Mouse (Mus musculus): ENCODE results near the gene Tmc2. TPM values are rescaled to one million over a fixed set of nuclear protein-coding genes. Genes with fewer than 3 reads are reported as not detected.

The Tmc2 gene
- polyA plus RNA-seq, 1 experiment from 2014 or later = not detected

GRCm38 (mm10) chr2:130262398-130262797, 67.4 kb downstream of the Tmc2 start:
- H3K27ac ChIP-seq (replicated peaks) = no peak overlapping the region
- 86% methylated on average over 2 of the region's 2 CpGs for WGBS
- H3K4me1 ChIP-seq = no peaks in the 10 kb centered on the region
- H3K27me3 ChIP-seq (ENCODE audit: low read depth, poor library complexity, severe bottlenecking) = no peaks in the 10 kb centered on the region
- H3K36me3 ChIP-seq = no peaks in the 10 kb centered on the region
- DNase-seq (ENCODE audit: low spot score) = no peak
- H3K4me3 ChIP-seq = no peak overlapping the region
- H3K9me3 ChIP-seq (replicated peaks) = no peaks in the 10 kb centered on the region

GRCm38 (mm10) chr2:130265520-130265919, 70.5 kb downstream of the Tmc2 start:
- Histone ChIP-seq H3K36me3 (no peaks in the 10 kb centered on the region), H3K4me1 (no peaks in the 10 kb centered on the region), H3K27ac (replicated peaks) (no peak overlapping the region), H3K27me3 (ENCODE audit: low read depth, poor library complexity, severe bottlenecking) (no peaks in the 10 kb centered on the region), H3K4me3 (no peak overlapping the region), H3K9me3 (replicated peaks) (no peaks in the 10 kb centered on the region)
- no peak for DNase-seq (ENCODE audit: low spot score)
- WGBS = 91% methylated on average over 1 of the region's 1 CpGs

- no peak for DNase-seq (ENCODE audit: low spot score)
- Histone ChIP-seq H3K27ac (replicated peaks) (no peak overlapping the region), H3K27me3 (ENCODE audit: low read depth, poor library complexity, severe bottlenecking) (no peaks in the 10 kb centered on the region), H3K9me3 (replicated peaks) (no peaks in the 10 kb centered on the region), H3K36me3 (no peaks in the 10 kb centered on the region), H3K4me1 (peaks cover 3% of the 10 kb centered on the region), H3K4me3 (no peak overlapping the region)
- 76% methylated on average over 7 of the region's 7 CpGs for WGBS
Measured at GRCm38 (mm10) chr2:130268074-130268473, 73.1 kb downstream of the Tmc2 start.

- no peak for DNase-seq (ENCODE audit: low spot score)
- Histone ChIP-seq H3K36me3 (peaks cover 37% of the 10 kb centered on the region), H3K9me3 (replicated peaks) (no peaks in the 10 kb centered on the region), H3K27me3 (ENCODE audit: low read depth, poor library complexity, severe bottlenecking) (no peaks in the 10 kb centered on the region), H3K4me3 (peak overlapping the region; percentile 95), H3K27ac (replicated peaks) (peak overlapping the region; percentile 98), H3K4me1 (peaks cover 36% of the 10 kb centered on the region)
- 2% methylated on average over 14 of the region's 14 CpGs for WGBS
Measured at GRCm38 (mm10) chr2:130273732-130274131, 78.7 kb downstream of the Tmc2 start.

- peaks cover 40% of the 10 kb centered on the region for H3K36me3 ChIP-seq
- peak within 1 kb of the TSS; percentile 98 for H3K27ac ChIP-seq (replicated peaks)
- peak within 1 kb of the TSS; percentile 95 for H3K4me3 ChIP-seq
- no peaks in the 10 kb centered on the region for H3K9me3 ChIP-seq (replicated peaks)
- under 1% methylated on average over 68 of the region's 68 CpGs for WGBS
- peak; percentile 99 for DNase-seq (ENCODE audit: low spot score)
- H3K4me1 ChIP-seq = peaks cover 36% of the 10 kb centered on the region
- no peaks in the 10 kb centered on the region for H3K27me3 ChIP-seq (ENCODE audit: low read depth, poor library complexity, severe bottlenecking)
Measured at GRCm38 (mm10) chr2:130274149-130274861, 79.3 kb downstream of the Tmc2 start, which contains the start of gene Nop56. Nop56 (plus strand) TSS chr2:130274430.

- H3K4me3 ChIP-seq = peak overlapping the region; percentile 95
- no peak for DNase-seq (ENCODE audit: low spot score)
- peak overlapping the region; percentile 98 for H3K27ac ChIP-seq (replicated peaks)
- 2% methylated on average over 10 of the region's 10 CpGs for WGBS
- no peaks in the 10 kb centered on the region for H3K27me3 ChIP-seq (ENCODE audit: low read depth, poor library complexity, severe bottlenecking)
- H3K36me3 ChIP-seq = peaks cover 46% of the 10 kb centered on the region
- H3K9me3 ChIP-seq (replicated peaks) = no peaks in the 10 kb centered on the region
- H3K4me1 ChIP-seq = peaks cover 36% of the 10 kb centered on the region
Measured at GRCm38 (mm10) chr2:130274862-130275261, 79.9 kb downstream of the Tmc2 start.

GRCm38 (mm10) chr2:130275649-130276048, 80.7 kb downstream of the Tmc2 start:
- 44% methylated on average over 6 of the region's 6 CpGs for WGBS
- Histone ChIP-seq H3K36me3 (peaks cover 54% of the 10 kb centered on the region), H3K27ac (replicated peaks) (peak overlapping the region; percentile 98; the same call in 1 of the 2 replicates), H3K4me1 (peaks cover 36% of the 10 kb centered on the region), H3K4me3 (peak overlapping the region; percentile 95), H3K9me3 (replicated peaks) (no peaks in the 10 kb centered on the region), H3K27me3 (ENCODE audit: low read depth, poor library complexity, severe bottlenecking) (no peaks in the 10 kb centered on the region)
- DNase-seq (ENCODE audit: low spot score) = peak; percentile 77

GRCm38 (mm10) chr2:130279600-130280091, 84.7 kb downstream of the Tmc2 start:
- peak; percentile 16 for DNase-seq (ENCODE audit: low spot score)
- Histone ChIP-seq H3K9me3 (replicated peaks) (no peaks in the 10 kb centered on the region), H3K4me1 (peaks cover 36% of the 10 kb centered on the region), H3K27ac (replicated peaks) (no peak overlapping the region), H3K27me3 (ENCODE audit: low read depth, poor library complexity, severe bottlenecking) (no peaks in the 10 kb centered on the region), H3K36me3 (peaks cover 76% of the 10 kb centered on the region), H3K4me3 (no peak overlapping the region)
- 48% methylated on average over 8 of the region's 8 CpGs for WGBS

GRCm38 (mm10) chr2:130280224-130280623, 85.2 kb downstream of the Tmc2 start:
- no peaks in the 10 kb centered on the region for H3K9me3 ChIP-seq (replicated peaks)
- H3K4me1 ChIP-seq = peaks cover 38% of the 10 kb centered on the region
- DNase-seq (ENCODE audit: low spot score) = no peak
- H3K27me3 ChIP-seq (ENCODE audit: low read depth, poor library complexity, severe bottlenecking) = no peaks in the 10 kb centered on the region
- H3K4me3 ChIP-seq = no peak overlapping the region
- H3K36me3 ChIP-seq = peaks cover 74% of the 10 kb centered on the region
- H3K27ac ChIP-seq (replicated peaks) = no peak overlapping the region
- 69% methylated on average over 7 of the region's 7 CpGs for WGBS

GRCm38 (mm10) chr2:130280818-130281217, 85.8 kb downstream of the Tmc2 start:
- DNase-seq (ENCODE audit: low spot score) = no peak
- H3K9me3 ChIP-seq (replicated peaks) = no peaks in the 10 kb centered on the region
- H3K4me1 ChIP-seq = peaks cover 38% of the 10 kb centered on the region
- no peaks in the 10 kb centered on the region for H3K27me3 ChIP-seq (ENCODE audit: low read depth, poor library complexity, severe bottlenecking)
- WGBS = 86% methylated on average over 4 of the region's 4 CpGs
- peaks cover 72% of the 10 kb centered on the region for H3K36me3 ChIP-seq
- H3K27ac ChIP-seq (replicated peaks) = no peak overlapping the region
- no peak overlapping the region for H3K4me3 ChIP-seq

GRCm38 (mm10) chr2:130283854-130284654, 89.1 kb downstream of the Tmc2 start, which contains the start of gene Idh3b:
Idh3b (minus strand) TSS chr2:130284547.
- Histone ChIP-seq H3K4me1 (peaks cover 28% of the 10 kb centered on the region), H3K4me3 (peak within 1 kb of the TSS; percentile 81), H3K27ac (replicated peaks) (peak within 1 kb of the TSS; percentile 89), H3K27me3 (ENCODE audit: low read depth, poor library complexity, severe bottlenecking) (no peaks in the 10 kb centered on the region), H3K36me3 (peaks cover 43% of the 10 kb centered on the region), H3K9me3 (replicated peaks) (no peaks in the 10 kb centered on the region)
- 1% methylated on average over 51 of the region's 51 CpGs for WGBS
- peak; percentile 91 for DNase-seq (ENCODE audit: low spot score)

GRCm38 (mm10) chr2:130289086-130289485, 94.1 kb downstream of the Tmc2 start:
- H3K36me3 ChIP-seq = peaks cover 5% of the 10 kb centered on the region; the same call in 1 of the 2 replicates
- peaks cover 24% of the 10 kb centered on the region for H3K27me3 ChIP-seq (ENCODE audit: low read depth, poor library complexity, severe bottlenecking)
- H3K4me3 ChIP-seq = no peak overlapping the region
- WGBS = 66% methylated on average over 4 of the region's 4 CpGs
- no peaks in the 10 kb centered on the region for H3K9me3 ChIP-seq (replicated peaks)
- no peak overlapping the region for H3K27ac ChIP-seq (replicated peaks)
- DNase-seq (ENCODE audit: low spot score) = no peak
- H3K4me1 ChIP-seq = peaks cover 29% of the 10 kb centered on the region

All from midbrain, embryonic 10.5 days (tissue).